Mouse (Mus musculus) inflammation-experienced regulatory T-cells, adult 6 months (primary cell): ENCODE results near the gene Gm20388. TPM values are rescaled to one million over a fixed set of nuclear protein-coding genes. Genes with fewer than 3 reads are reported as not detected.

ENCODE experiments used
- ATAC-seq: one replicate; pipeline ENCODE4 v1.8.0; 2017
- polyA plus RNA-seq, 3 experiments: library from polyadenylated mRNA; unstranded; fragments of 100-300 nt; shearing (Covaris generic); gene quantifications; one replicate each; pipeline ENCODE4 v1.2.1; 2017

Gene Gm20388
- polyA plus RNA-seq, 3 experiments from 2014 or later = 10.8 to 14.1 (median 11.8) TPM

GRCm38 (mm10) chr8:121842064-121842955 lies 1931.7 kb downstream of the Gm20388 start:
- no peak for ATAC-seq

- no peak for ATAC-seq
Measured at GRCm38 (mm10) chr8:121843184-121843733, 1932.6 kb downstream of the Gm20388 start.

GRCm38 (mm10) chr8:121844765-121845164 lies 1934.1 kb downstream of the Gm20388 start:
- no peak for ATAC-seq

- no peak for ATAC-seq
Measured at GRCm38 (mm10) chr8:121846815-121847214, 1936.2 kb downstream of the Gm20388 start.

- ATAC-seq = no peak
Measured at GRCm38 (mm10) chr8:121847261-121847822, 1936.7 kb downstream of the Gm20388 start.

GRCm38 (mm10) chr8:121847987-121848386 lies 1937.3 kb downstream of the Gm20388 start:
- no peak for ATAC-seq

- ATAC-seq = no peak
Measured at GRCm38 (mm10) chr8:121848495-121848894, 1937.9 kb downstream of the Gm20388 start.

- ATAC-seq = no peak
Measured at GRCm38 (mm10) chr8:121849303-121849702, 1938.7 kb downstream of the Gm20388 start.

GRCm38 (mm10) chr8:121850018-121850417 lies 1939.4 kb downstream of the Gm20388 start:
- peak; percentile 61 for ATAC-seq

- ATAC-seq = no peak
Measured at GRCm38 (mm10) chr8:121850436-121850820, 1939.8 kb downstream of the Gm20388 start.

- ATAC-seq = peak; percentile 82
Measured at GRCm38 (mm10) chr8:121850821-121851470, 1940.3 kb downstream of the Gm20388 start.

- no peak for ATAC-seq
Measured at GRCm38 (mm10) chr8:121851716-121852115, 1941.1 kb downstream of the Gm20388 start.

- no peak for ATAC-seq
Measured at GRCm38 (mm10) chr8:121852464-121852863, 1941.8 kb downstream of the Gm20388 start.

- ATAC-seq = no peak
Measured at GRCm38 (mm10) chr8:121853586-121853985, 1942.9 kb downstream of the Gm20388 start.

GRCm38 (mm10) chr8:121856071-121856746 lies 1945.6 kb downstream of the Gm20388 start:
- no peak for ATAC-seq

- no peak for ATAC-seq
Measured at GRCm38 (mm10) chr8:121857331-121857730, 1946.7 kb downstream of the Gm20388 start.

- ATAC-seq = no peak
Measured at GRCm38 (mm10) chr8:121857747-121858146, 1947.1 kb downstream of the Gm20388 start.

- ATAC-seq = no peak
Measured at GRCm38 (mm10) chr8:121861276-121861675, 1950.6 kb downstream of the Gm20388 start.

- ATAC-seq = peak; percentile 63
Measured at GRCm38 (mm10) chr8:121861806-121862548, 1951.3 kb downstream of the Gm20388 start.

- no peak for ATAC-seq
Measured at GRCm38 (mm10) chr8:121865356-121865755, 1954.7 kb downstream of the Gm20388 start.

- no peak for ATAC-seq
Measured at GRCm38 (mm10) chr8:121868196-121868595, 1957.6 kb downstream of the Gm20388 start.

- ATAC-seq = no peak
Measured at GRCm38 (mm10) chr8:121868896-121869295, 1958.3 kb downstream of the Gm20388 start.
